Mouse (Mus musculus): ENCODE measurements at regions not wholly inside any gene's neighbourhood (a gene's known extent, or its start where the extent isn't known, plus 50 kb on each side); places are given as distances from the start of the nearest gene placed in this dataset.
A peak's percentile ranks its signal among the peaks of the same experiment; 100 is the strongest.

- Histone ChIP-seq H3K36me3 (ENCODE audit: control insufficient read depth, insufficient read depth, low read length) (no peaks in the 10 kb centered on the region), H3K4me2 (ENCODE audit: low read depth, low read length) (no peak overlapping the region), H3K27me3 (ENCODE audit: control insufficient read depth, insufficient read depth, low read depth, low read length) (no peaks in the 10 kb centered on the region), H3K4me3 (ENCODE audit: low read length) (no peak overlapping the region), H3K9me3 (ENCODE audit: control insufficient read depth, low read length) (no peaks in the 10 kb centered on the region), H3K9ac (ENCODE audit: low read length) (no peak overlapping the region), H3K4me1 (replicated peaks; ENCODE audit: control insufficient read depth, insufficient read depth, low read length) (no peaks in the 10 kb centered on the region), H3K27ac (ENCODE audit: low read length) (no peak overlapping the region)
- 74% methylated on average over 7 of the region's 7 CpGs for WGBS
- ATAC-seq (ENCODE audit: low read depth) = peak; percentile 43
Observed at GRCm38 (mm10) chr12:107356974-107357373, 131.5 kb upstream of the 3110018I06Rik start.

GRCm38 (mm10) chr12:107360511-107360910, 127.9 kb upstream of the 3110018I06Rik start:
- no peak overlapping the region for H3K4me3 ChIP-seq (ENCODE audit: low read length)
- H3K27ac ChIP-seq (ENCODE audit: low read length) = no peak overlapping the region
- H3K36me3 ChIP-seq (ENCODE audit: control insufficient read depth, insufficient read depth, low read length) = no peaks in the 10 kb centered on the region
- H3K27me3 ChIP-seq (ENCODE audit: control insufficient read depth, insufficient read depth, low read depth, low read length) = no peaks in the 10 kb centered on the region
- ATAC-seq (ENCODE audit: low read depth) = no peak
- 80% methylated on average over 12 of the region's 12 CpGs for WGBS
- no peaks in the 10 kb centered on the region for H3K9me3 ChIP-seq (ENCODE audit: control insufficient read depth, low read length)
- H3K9ac ChIP-seq (ENCODE audit: low read length) = no peak overlapping the region
- no peak overlapping the region for H3K4me2 ChIP-seq (ENCODE audit: low read depth, low read length)
- H3K4me1 ChIP-seq (replicated peaks; ENCODE audit: control insufficient read depth, insufficient read depth, low read length) = no peaks in the 10 kb centered on the region

GRCm38 (mm10) chr12:107361606-107362005, 126.8 kb upstream of the 3110018I06Rik start:
- WGBS = 91% methylated on average over 7 of the region's 7 CpGs
- no peak overlapping the region for H3K4me2 ChIP-seq (ENCODE audit: low read depth, low read length)
- no peak overlapping the region for H3K9ac ChIP-seq (ENCODE audit: low read length)
- no peaks in the 10 kb centered on the region for H3K4me1 ChIP-seq (replicated peaks; ENCODE audit: control insufficient read depth, insufficient read depth, low read length)
- H3K27me3 ChIP-seq (ENCODE audit: control insufficient read depth, insufficient read depth, low read depth, low read length) = no peaks in the 10 kb centered on the region
- ATAC-seq (ENCODE audit: low read depth) = no peak
- H3K36me3 ChIP-seq (ENCODE audit: control insufficient read depth, insufficient read depth, low read length) = no peaks in the 10 kb centered on the region
- H3K27ac ChIP-seq (ENCODE audit: low read length) = no peak overlapping the region
- no peaks in the 10 kb centered on the region for H3K9me3 ChIP-seq (ENCODE audit: control insufficient read depth, low read length)
- no peak overlapping the region for H3K4me3 ChIP-seq (ENCODE audit: low read length)

- H3K9me3 ChIP-seq (ENCODE audit: control insufficient read depth, low read length) = no peaks in the 10 kb centered on the region
- H3K27ac ChIP-seq (ENCODE audit: low read length) = no peak overlapping the region
- H3K4me3 ChIP-seq (ENCODE audit: low read length) = no peak overlapping the region
- no peak overlapping the region for H3K4me2 ChIP-seq (ENCODE audit: low read depth, low read length)
- H3K36me3 ChIP-seq (ENCODE audit: control insufficient read depth, insufficient read depth, low read length) = no peaks in the 10 kb centered on the region
- 62% methylated on average over 10 of the region's 10 CpGs for WGBS
- no peak overlapping the region for H3K9ac ChIP-seq (ENCODE audit: low read length)
- no peaks in the 10 kb centered on the region for H3K4me1 ChIP-seq (replicated peaks; ENCODE audit: control insufficient read depth, insufficient read depth, low read length)
- no peak for ATAC-seq (ENCODE audit: low read depth)
- no peaks in the 10 kb centered on the region for H3K27me3 ChIP-seq (ENCODE audit: control insufficient read depth, insufficient read depth, low read depth, low read length)
Observed at GRCm38 (mm10) chr12:107362120-107362519, 126.3 kb upstream of the 3110018I06Rik start.

- H3K9ac ChIP-seq (ENCODE audit: low read length) = no peak overlapping the region
- H3K36me3 ChIP-seq (ENCODE audit: control insufficient read depth, insufficient read depth, low read length) = no peaks in the 10 kb centered on the region
- no peaks in the 10 kb centered on the region for H3K27me3 ChIP-seq (ENCODE audit: control insufficient read depth, insufficient read depth, low read depth, low read length)
- H3K4me2 ChIP-seq (ENCODE audit: low read depth, low read length) = no peak overlapping the region
- 75% methylated on average over 7 of the region's 7 CpGs for WGBS
- no peaks in the 10 kb centered on the region for H3K4me1 ChIP-seq (replicated peaks; ENCODE audit: control insufficient read depth, insufficient read depth, low read length)
- no peak overlapping the region for H3K4me3 ChIP-seq (ENCODE audit: low read length)
- H3K27ac ChIP-seq (ENCODE audit: low read length) = no peak overlapping the region
- no peak for ATAC-seq (ENCODE audit: low read depth)
- H3K9me3 ChIP-seq (ENCODE audit: control insufficient read depth, low read length) = no peaks in the 10 kb centered on the region
Observed at GRCm38 (mm10) chr12:107372254-107372653, 116.2 kb upstream of the 3110018I06Rik start.

GRCm38 (mm10) chr12:107392050-107392795, 96.2 kb upstream of the 3110018I06Rik start:
- no peaks in the 10 kb centered on the region for H3K9me3 ChIP-seq (ENCODE audit: control insufficient read depth, low read length)
- 66% methylated on average over 14 of the region's 14 CpGs for WGBS
- H3K4me1 ChIP-seq (replicated peaks; ENCODE audit: control insufficient read depth, insufficient read depth, low read length) = no peaks in the 10 kb centered on the region
- no peaks in the 10 kb centered on the region for H3K27me3 ChIP-seq (ENCODE audit: control insufficient read depth, insufficient read depth, low read depth, low read length)
- no peak for ATAC-seq (ENCODE audit: low read depth)
- no peak overlapping the region for H3K27ac ChIP-seq (ENCODE audit: low read length)
- H3K36me3 ChIP-seq (ENCODE audit: control insufficient read depth, insufficient read depth, low read length) = no peaks in the 10 kb centered on the region
- no peak overlapping the region for H3K4me2 ChIP-seq (ENCODE audit: low read depth, low read length)
- H3K9ac ChIP-seq (ENCODE audit: low read length) = no peak overlapping the region
- no peak overlapping the region for H3K4me3 ChIP-seq (ENCODE audit: low read length)

- Histone ChIP-seq H3K4me1 (replicated peaks; ENCODE audit: control insufficient read depth, insufficient read depth, low read length) (no peaks in the 10 kb centered on the region), H3K36me3 (ENCODE audit: control insufficient read depth, insufficient read depth, low read length) (no peaks in the 10 kb centered on the region), H3K4me3 (ENCODE audit: low read length) (no peak overlapping the region), H3K9me3 (ENCODE audit: control insufficient read depth, low read length) (no peaks in the 10 kb centered on the region), H3K27ac (ENCODE audit: low read length) (no peak overlapping the region), H3K27me3 (ENCODE audit: control insufficient read depth, insufficient read depth, low read depth, low read length) (no peaks in the 10 kb centered on the region), H3K4me2 (ENCODE audit: low read depth, low read length) (no peak overlapping the region), H3K9ac (ENCODE audit: low read length) (no peak overlapping the region)
- ATAC-seq (ENCODE audit: low read depth) = no peak
- WGBS = 56% methylated on average over 1 of the region's 1 CpGs
Observed at GRCm38 (mm10) chr12:107394467-107394866, 94.0 kb upstream of the 3110018I06Rik start.

- no peak overlapping the region for H3K4me2 ChIP-seq (ENCODE audit: low read depth, low read length)
- H3K9me3 ChIP-seq (ENCODE audit: control insufficient read depth, low read length) = no peaks in the 10 kb centered on the region
- H3K4me3 ChIP-seq (ENCODE audit: low read length) = no peak overlapping the region
- H3K27ac ChIP-seq (ENCODE audit: low read length) = no peak overlapping the region
- H3K36me3 ChIP-seq (ENCODE audit: control insufficient read depth, insufficient read depth, low read length) = no peaks in the 10 kb centered on the region
- no peaks in the 10 kb centered on the region for H3K27me3 ChIP-seq (ENCODE audit: control insufficient read depth, insufficient read depth, low read depth, low read length)
- ATAC-seq (ENCODE audit: low read depth) = no peak
- H3K4me1 ChIP-seq (replicated peaks; ENCODE audit: control insufficient read depth, insufficient read depth, low read length) = no peaks in the 10 kb centered on the region
- WGBS = 77% methylated on average over 10 of the region's 10 CpGs
- no peak overlapping the region for H3K9ac ChIP-seq (ENCODE audit: low read length)
Observed at GRCm38 (mm10) chr12:107404821-107405220, 83.6 kb upstream of the 3110018I06Rik start.

- Histone ChIP-seq H3K27ac (ENCODE audit: low read length) (no peak overlapping the region), H3K9ac (ENCODE audit: low read length) (no peak overlapping the region), H3K4me1 (replicated peaks; ENCODE audit: control insufficient read depth, insufficient read depth, low read length) (no peaks in the 10 kb centered on the region), H3K4me2 (ENCODE audit: low read depth, low read length) (no peak overlapping the region), H3K27me3 (ENCODE audit: control insufficient read depth, insufficient read depth, low read depth, low read length) (no peaks in the 10 kb centered on the region), H3K4me3 (ENCODE audit: low read length) (no peak overlapping the region), H3K36me3 (ENCODE audit: control insufficient read depth, insufficient read depth, low read length) (no peaks in the 10 kb centered on the region), H3K9me3 (ENCODE audit: control insufficient read depth, low read length) (no peaks in the 10 kb centered on the region)
- ATAC-seq (ENCODE audit: low read depth) = no peak
- 47% methylated on average over 7 of the region's 7 CpGs for WGBS
Observed at GRCm38 (mm10) chr12:107423923-107424322, 64.5 kb upstream of the 3110018I06Rik start.

Measured in lung, embryonic 16.5 days (tissue).